Mouse (Mus musculus) left cerebral cortex, adult 2 months (tissue): Measurements from ENCODE around the gene Mybl2. TPM values are rescaled to one million over a fixed set of nuclear protein-coding genes. Genes with fewer than 3 reads are reported as not detected.

Experiments used
- DNase-seq, 2 experiments: peaks; one replicate each; pipeline ENCODE4 v3.0.0; 2021 to 2022; ENCODE audit warnings: low spot score in 2 of 2, mixed read lengths in 1 of 2; ENCODE audit errors: extremely low spot score in 1 of 2
- H3K27ac ChIP-seq: fragments of 200-600 bp; 2 replicates; pipeline ENCODE4 v1.8.1; 2022
- H3K4me3 ChIP-seq: fragments of 200-600 bp; 2 replicates; pipeline ENCODE4 v1.8.1; 2022
- CTCF ChIP-seq: fragments of 200-600 bp; IDR thresholded peaks from 2 replicates; pipeline ENCODE4 v1.8.1; 2022; ENCODE audit warnings: antibody characterized with exemption, mild to moderate bottlenecking, moderate library complexity
- intact Hi-C: fragments of 180-260 bp; cut with DNase I; formaldehyde crosslinking; loops from one replicate; pipeline ENCODE4 v1.15.1; 2025
- total RNA-seq, 2 experiments: library from RNA; stranded (reverse); gene quantifications; 2 replicates each; pipeline ENCODE4 v1.2.3; 2021

The Mybl2 gene
- total RNA-seq, 2 experiments from 2014 or later, result 1.2 to 2.0 TPM

DNA sequence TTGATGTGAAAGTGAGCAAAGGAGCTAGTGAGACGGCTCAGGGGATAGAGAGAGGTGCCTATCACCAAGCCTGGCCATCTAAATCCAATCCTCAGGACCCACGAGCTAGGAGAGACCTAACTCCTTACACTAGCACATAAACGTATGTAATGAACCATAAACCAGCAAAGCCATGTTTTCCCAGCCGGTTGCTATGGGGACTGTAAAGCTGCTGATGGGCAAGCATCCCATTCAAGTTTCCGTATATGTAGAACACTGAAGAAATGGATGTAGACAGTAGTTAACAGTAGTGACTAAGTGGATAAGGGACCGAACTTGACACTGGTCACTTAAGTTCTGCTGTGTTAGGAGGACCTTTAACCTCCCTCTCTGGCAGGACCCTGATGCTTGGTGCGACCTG, 19.5 kb downstream of the Mybl2 start:
- no peak overlapping the region for H3K4me3 ChIP-seq
- intact Hi-C loops, result no loop called here
- no peak for DNase-seq
- no peak for TF ChIP-seq CTCF
- H3K27ac ChIP-seq, result no peak overlapping the region

DNA sequence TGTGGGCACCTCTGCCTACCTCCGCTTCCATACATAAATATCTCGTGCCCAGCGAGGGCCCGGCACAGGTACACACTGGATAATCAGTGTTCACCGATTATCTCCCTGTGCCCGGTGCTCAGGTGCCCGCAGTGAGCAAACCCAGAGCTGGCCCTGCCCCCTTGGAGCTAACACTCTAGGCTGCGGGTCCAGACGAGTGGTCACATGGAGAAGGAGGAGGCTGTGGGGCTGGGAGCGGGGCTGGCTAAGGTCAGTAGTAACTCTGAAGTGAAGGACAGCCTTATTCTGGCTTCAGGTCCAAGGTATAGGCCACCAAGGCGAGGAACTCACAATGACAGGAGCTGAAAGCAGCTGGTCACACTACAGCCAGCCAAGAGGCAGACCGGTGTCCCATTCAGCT, 20.3 kb downstream of the Mybl2 start:
- Histone ChIP-seq H3K4me3 (no peak overlapping the region), H3K27ac (no peak overlapping the region)
- TF ChIP-seq CTCF, result no peak
- DNase-seq, result no peak
- intact Hi-C loops, result no loop called here

DNA sequence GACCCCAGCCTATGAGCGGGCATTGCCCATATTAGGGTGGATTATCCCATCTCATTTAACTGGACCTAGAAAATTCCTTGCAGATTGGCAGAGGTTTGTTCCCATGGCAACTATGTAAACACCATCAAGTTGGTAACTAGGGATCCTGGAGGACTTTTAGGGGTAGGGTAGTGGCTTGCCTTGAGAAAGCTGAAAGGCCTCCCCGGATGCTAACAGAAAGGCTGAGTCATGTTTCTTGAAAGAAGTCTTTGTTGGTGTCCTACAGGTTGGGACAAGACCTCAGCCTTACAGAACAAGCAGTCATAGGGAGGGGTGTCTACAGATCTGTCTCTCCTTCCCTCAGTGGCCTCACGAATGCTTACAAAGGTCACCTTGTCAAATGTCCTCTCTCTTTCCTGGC, 20.7 kb downstream of the Mybl2 start:
- no peak overlapping the region for H3K4me3 ChIP-seq
- intact Hi-C loops, result no loop called here
- no peak overlapping the region for H3K27ac ChIP-seq
- TF ChIP-seq CTCF, result no peak
- no peak for DNase-seq

DNA sequence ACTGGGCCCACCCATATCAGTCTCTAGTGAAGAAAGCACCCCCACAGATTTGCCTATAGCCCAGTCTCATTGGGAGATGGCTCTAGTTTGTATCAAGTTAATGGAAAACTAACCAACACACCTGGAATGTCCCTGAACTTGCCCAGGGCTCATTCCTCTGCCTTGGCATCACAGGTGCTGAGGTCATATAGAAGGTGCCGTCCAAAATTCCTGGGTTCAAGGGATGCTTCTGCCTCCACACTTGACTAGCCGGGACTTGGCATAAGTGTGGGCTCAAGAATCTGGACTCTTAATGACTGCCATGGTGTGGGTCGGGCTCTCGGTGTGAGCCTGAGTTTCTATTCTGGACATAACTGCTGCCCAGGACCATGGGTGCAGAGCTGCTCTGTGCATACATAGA, 24.6 kb downstream of the Mybl2 start:
- DNase-seq, result no peak

DNA sequence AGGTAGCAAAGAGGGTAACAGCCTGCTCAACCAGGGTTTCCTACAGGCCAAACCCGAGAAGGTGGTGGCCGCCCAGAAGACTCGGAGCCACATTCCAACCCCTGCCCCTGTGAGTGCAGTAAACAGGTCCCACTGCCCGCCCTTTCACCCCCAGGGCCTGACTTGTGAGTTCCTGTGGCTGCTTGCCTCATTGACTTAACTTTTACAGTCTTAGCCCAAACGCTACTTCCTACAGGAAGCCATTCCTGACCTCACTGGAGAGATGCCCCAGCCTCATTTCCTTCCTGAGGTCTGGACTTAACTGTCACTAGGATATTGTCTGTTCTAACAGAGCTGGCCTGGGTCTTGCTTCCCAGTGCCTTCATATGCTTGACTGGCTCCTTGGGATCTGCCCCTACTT, 28.1 kb downstream of the Mybl2 start:
- Histone ChIP-seq H3K4me3 (no peak overlapping the region), H3K27ac (no peak overlapping the region)
- no peak for DNase-seq
- intact Hi-C loops, result no loop called here
- no peak for TF ChIP-seq CTCF

More for the DNA sequence above, 24.6 kb downstream of the Mybl2 start:
- H3K4me3 ChIP-seq, result no peak overlapping the region
- intact Hi-C loops, result no loop called here
- no peak for TF ChIP-seq CTCF
- no peak overlapping the region for H3K27ac ChIP-seq

DNA sequence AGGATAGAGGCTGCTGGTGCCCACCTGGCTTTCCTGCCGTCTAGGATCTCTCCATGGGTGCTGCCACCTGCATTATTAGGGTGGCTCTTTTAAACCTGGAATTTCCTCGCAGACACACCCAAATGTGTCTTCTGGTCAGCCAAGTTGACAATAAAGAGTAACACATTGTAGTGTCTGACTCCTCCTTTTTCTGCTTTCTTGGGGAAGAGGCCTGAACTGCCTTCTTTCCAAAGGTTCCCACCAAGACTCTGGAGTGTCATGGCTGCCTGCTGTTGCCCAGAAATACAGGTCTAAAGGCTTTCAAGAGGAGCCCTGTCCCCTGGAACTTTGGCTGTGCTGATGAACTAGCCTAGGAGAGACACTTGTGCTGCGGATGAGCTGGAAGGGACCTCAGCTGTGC, 30.0 kb downstream of the Mybl2 start:
- no peak for TF ChIP-seq CTCF
- DNase-seq, result no peak
- Histone ChIP-seq H3K4me3 (no peak overlapping the region), H3K27ac (no peak overlapping the region)
- intact Hi-C loops, result no loop called here

DNA sequence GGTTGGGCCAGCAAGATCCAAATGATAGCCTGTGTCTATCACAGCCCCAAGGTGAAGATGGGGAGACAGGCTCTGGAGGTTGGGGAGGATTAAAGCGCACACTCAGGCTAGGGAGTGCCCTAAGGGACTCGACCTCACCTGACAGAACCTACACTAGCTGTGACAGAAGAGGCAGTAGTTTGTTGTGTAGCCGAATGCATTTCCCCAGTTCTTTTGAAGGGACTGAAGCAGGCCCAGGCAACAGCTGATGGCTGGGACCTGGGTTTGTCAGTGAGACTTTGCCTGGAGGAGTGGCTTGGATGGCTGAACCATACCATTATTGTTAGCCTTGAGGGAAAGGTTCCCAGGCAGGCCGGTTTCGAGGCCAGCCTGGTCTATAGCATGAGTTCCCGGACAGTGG, 30.6 kb downstream of the Mybl2 start:
- intact Hi-C loops, result no loop called here
- DNase-seq, result no peak
- H3K27ac ChIP-seq, result no peak overlapping the region
- no peak for TF ChIP-seq CTCF
- H3K4me3 ChIP-seq, result no peak overlapping the region

DNA sequence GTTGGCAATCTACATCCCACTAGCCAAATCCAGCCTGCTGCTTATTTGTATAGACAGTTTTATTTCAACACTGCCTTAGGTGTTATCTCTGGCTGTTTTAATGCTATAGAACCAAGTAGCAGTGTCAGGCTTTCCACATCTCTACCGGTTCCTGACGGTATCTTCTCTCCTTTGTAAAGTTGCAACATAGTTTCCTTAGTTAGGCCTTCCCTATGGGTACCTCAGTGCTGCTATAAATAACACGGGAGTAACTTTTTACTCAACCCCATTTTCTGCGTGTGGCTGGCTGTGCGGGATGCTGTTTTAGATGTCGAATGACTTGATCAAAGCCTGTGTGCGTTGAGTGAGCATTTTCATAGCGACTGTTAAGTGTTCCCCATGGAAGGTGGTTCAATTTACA, 32.1 kb downstream of the Mybl2 start:
- intact Hi-C loops, result no loop called here
- no peak for TF ChIP-seq CTCF
- Histone ChIP-seq H3K4me3 (no peak overlapping the region), H3K27ac (no peak overlapping the region)
- no peak for DNase-seq

DNA sequence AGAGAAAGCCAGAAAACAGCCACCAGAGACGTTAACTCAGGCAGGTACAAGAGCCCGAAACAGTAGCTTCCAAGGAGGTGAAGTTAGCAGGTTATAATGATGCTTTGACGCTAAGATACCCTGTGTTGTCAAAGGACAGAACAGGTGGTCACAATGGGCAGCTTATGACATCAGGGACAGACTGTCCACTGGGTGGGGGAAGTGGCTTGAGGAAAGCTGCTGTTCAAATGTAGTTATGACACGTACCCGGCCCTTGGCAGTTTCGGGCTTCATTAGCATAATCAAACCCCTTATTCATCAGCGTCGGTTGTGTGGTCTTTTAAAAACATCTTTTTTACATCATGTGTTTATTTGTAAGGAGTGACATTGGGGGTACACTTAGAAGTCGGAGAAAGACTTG, 33.2 kb downstream of the Mybl2 start, which contains the start of gene Gtsf1l:
Gene Gtsf1l (minus strand): TSS at position 128 of the 400 bp plus-strand sequence.
- DNase-seq, result no peak
- no peak for TF ChIP-seq CTCF
- intact Hi-C loops, result no loop called here
- H3K4me3 ChIP-seq, result no peak within 1 kb of the TSS
- no peak within 1 kb of the TSS for H3K27ac ChIP-seq

DNA sequence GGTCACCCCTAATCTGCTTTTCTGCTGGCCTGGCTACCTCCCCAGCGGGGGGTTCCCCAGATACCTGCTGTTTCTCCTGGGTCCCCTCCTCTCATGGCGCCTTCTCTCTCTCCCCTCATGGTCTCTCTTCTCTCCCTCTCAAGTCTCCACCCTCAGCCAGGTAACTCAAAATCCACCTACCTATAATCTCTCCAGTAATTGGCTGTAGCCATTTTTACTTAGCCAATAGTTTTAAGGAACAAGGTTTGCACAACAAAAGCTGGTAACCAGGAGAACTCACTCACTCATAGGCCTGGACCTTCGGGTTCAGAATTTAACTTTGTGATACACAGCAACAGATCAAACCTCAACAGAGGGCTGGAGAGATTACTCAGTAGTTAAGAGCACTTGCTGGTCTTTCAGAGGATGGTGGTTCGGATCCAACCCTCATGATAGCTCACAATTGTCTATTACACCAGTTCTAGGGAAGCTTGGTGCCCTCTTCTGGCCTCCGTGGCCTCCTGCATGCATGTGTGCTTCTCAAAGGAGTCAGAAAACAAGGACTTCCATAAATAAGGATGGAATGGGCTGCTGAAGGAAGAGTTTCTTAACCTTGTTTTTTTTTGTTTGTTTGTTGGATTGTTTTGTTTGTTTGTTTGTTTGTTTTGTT, 35.1 kb downstream of the Mybl2 start:
- no peak overlapping the region for H3K4me3 ChIP-seq
- intact Hi-C loops, result no loop called here
- no peak for DNase-seq
- no peak overlapping the region for H3K27ac ChIP-seq
- TF ChIP-seq CTCF, result peak; percentile 37

DNA sequence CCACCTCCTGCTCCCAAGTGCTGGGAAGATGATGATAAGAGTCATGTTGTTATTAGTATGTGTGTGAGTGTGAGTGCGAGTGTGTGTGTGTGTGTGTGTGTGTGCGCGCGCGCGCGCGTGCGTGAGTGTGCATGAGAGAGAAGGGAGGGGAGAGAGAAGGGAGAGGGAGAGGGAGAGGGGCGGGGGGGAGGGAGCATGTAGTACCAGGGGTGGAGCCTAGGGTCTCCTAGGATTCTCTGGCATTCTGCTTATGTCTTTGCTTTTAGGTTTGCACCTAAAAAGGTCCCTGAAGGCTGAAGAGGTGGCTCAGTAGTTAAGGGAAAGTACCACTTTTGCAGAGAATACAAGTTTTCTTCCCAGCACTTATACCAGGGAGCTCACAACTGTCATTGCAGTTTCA, 40.4 kb downstream of the Mybl2 start:
- DNase-seq, result no peak
- Histone ChIP-seq H3K27ac (no peak overlapping the region), H3K4me3 (no peak overlapping the region)
- no peak for TF ChIP-seq CTCF
- intact Hi-C loops, result no loop called here

DNA sequence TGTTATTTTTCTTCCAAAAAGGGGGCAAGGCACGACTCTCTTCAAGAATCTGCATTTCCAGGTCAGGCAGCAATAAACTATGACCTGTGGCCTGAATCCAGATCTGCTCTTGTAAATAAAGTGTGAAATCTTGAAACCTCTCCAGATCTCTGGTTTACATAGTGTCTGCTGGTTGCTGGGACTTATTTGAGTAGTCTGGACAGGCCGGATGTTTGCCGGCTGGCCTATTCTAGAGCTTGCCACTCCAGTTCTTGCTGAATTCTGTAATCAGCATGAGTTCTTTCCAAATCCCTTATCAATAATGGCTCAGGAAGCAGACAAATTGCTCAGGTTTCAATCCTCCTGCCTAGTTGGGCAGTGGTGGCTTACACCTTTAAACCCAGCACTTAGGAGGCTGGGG, 41.3 kb downstream of the Mybl2 start:
- H3K4me3 ChIP-seq, result no peak overlapping the region
- no peak overlapping the region for H3K27ac ChIP-seq
- TF ChIP-seq CTCF, result no peak
- intact Hi-C loops, result no loop called here
- no peak for DNase-seq

DNA sequence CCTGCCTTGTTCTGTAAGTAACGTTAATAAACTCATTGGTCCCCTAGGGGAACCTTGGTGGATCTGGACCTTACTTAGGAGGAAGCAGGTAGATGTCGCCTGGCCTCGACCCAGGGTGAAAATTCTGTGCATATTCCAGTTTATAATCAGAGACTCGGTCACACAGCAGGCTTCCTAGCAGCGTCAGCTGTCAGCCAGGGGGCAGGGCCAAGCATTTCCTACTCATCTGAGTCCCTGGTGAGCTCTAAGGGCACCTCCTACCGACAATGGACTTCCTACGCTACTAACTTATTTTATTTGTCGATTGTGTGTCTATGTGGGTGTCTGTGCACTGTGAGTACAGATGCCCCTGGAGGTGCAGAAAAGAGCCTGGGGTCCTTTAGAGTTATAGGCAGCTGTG, 45.4 kb downstream of the Mybl2 start:
- Histone ChIP-seq H3K27ac (no peak overlapping the region), H3K4me3 (no peak overlapping the region)
- no peak for TF ChIP-seq CTCF
- DNase-seq, result no peak
- intact Hi-C loops, result loop anchor here (5.0 kb wide), 1 partner anchor 102 kb away; the partner anchor contains the start of gene Tox2

DNA sequence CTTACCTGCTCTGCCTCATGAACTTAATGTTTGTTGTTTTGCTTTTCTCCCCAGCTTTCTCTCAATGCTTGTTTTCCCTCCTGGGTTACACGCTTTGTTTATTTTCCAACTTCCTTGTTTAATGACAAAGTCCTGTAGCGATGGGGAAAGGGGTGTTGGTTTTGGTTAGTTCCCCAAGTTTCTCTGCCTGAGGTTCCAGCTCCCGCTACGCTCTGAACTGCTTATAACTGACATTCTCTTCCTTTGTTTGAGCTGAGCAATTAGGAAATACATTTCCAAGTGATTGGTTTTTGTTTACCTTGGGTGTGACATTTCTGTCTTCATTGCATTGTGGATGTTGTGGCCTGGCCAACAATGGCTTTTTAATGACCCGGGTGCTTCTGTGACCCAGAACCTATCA, 46.1 kb downstream of the Mybl2 start:
- TF ChIP-seq CTCF, result no peak
- Histone ChIP-seq H3K4me3 (no peak overlapping the region), H3K27ac (no peak overlapping the region)
- DNase-seq, result no peak
- intact Hi-C loops, result loop anchor here (5.0 kb wide), 1 partner anchor 102 kb away; the partner anchor contains the start of gene Tox2
